Mouse (Mus musculus) midbrain, postnatal 0 days (tissue): ENCODE data around the gene Slbp. TPM values are rescaled to one million over a fixed set of nuclear protein-coding genes. Genes with fewer than 3 reads are reported as not detected.

Experiments used
- ATAC-seq: fragments of 200-750 bp; cut with Nextera tagmentation; 2 replicates; pipeline ENCODE4 v1.8.0; 2017; ENCODE audit warnings: moderate number of reproducible peaks, mild to moderate bottlenecking, moderate TSS enrichment, moderate library complexity; ENCODE audit not compliant: low FRiP score
- DNase-seq: peaks from one replicate; pipeline ENCODE4 v3.0.0-alpha.2; 2015; ENCODE audit warnings: low spot score
- H3K27ac ChIP-seq: fragments of 300-500 bp; sonication (generic); 2 replicates; pipeline ENCODE4 v1.5.1; 2014; ENCODE audit warnings: low read depth, mild to moderate bottlenecking, low read length, mixed read lengths
- H3K27me3 ChIP-seq: fragments of 300-500 bp; sonication (generic); 2 replicates; pipeline ENCODE4 v1.6.1; 2014; ENCODE audit warnings: low read length, control low read depth, mixed read lengths; ENCODE audit not compliant: insufficient read depth
- H3K36me3 ChIP-seq: fragments of 300-500 bp; sonication (generic); 2 replicates; pipeline ENCODE4 v1.6.1; 2014; ENCODE audit warnings: low read length, control low read depth, mixed read lengths; ENCODE audit not compliant: insufficient read depth
- H3K4me1 ChIP-seq: fragments of 300-500 bp; sonication (generic); 2 replicates; pipeline ENCODE4 v1.6.1; 2014; ENCODE audit warnings: mild to moderate bottlenecking, control low read depth, antibody characterized with exemption, low read length, mixed read lengths; ENCODE audit not compliant: insufficient read depth
- H3K4me2 ChIP-seq: fragments of 300-500 bp; sonication (generic); 2 replicates; pipeline ENCODE4 v1.6.1; 2014; ENCODE audit warnings: low read depth, mild to moderate bottlenecking, low read length, mixed read lengths; ENCODE audit not compliant: poor library complexity, severe bottlenecking
- H3K4me3 ChIP-seq: fragments of 300-500 bp; sonication (generic); 2 replicates; pipeline ENCODE4 v1.5.1; 2014; ENCODE audit warnings: low read depth, mild to moderate bottlenecking, low read length, moderate library complexity
- H3K9ac ChIP-seq: fragments of 300-500 bp; sonication (generic); replicated peaks from 2 replicates; pipeline ENCODE4 v1.6.1; 2014; ENCODE audit warnings: mild to moderate bottlenecking, low read length, moderate library complexity, mixed read lengths; ENCODE audit not compliant: poor library complexity, severe bottlenecking
- H3K9me3 ChIP-seq: fragments of 300-500 bp; sonication (generic); 2 replicates; pipeline ENCODE4 v1.6.1; 2016; ENCODE audit warnings: low read length, control low read depth
- CTCF ChIP-seq: IDR thresholded peaks from 2 replicates; pipeline ENCODE4 v1.5.1; 2016; ENCODE audit warnings: antibody characterized with exemption, mild to moderate bottlenecking
- WGBS: fragments of 180-500 bp; shearing (Covaris S2); extraction: QIAGEN DNeasy Blood & Tissue Kit; methylation state at CpG from one replicate; pipeline ENCODE4 v1.1.7; 2014; 5-methylcytosine and 5-hydroxymethylcytosine counted together
- polyA plus RNA-seq: library from polyadenylated mRNA; unstranded; fragments of >200 nt; fragmentation: Nextera tagmentation; extraction: Ambion mirVana; gene quantifications from 2 replicates; pipeline ENCODE4 v1.2.1, GENCODE M21; 2015
- total RNA-seq: library from RNA; depleted of rRNA; stranded (reverse); fragments of >200 nt; gene quantifications from 2 replicates; pipeline ENCODE4 v1.2.3, GENCODE M21; 2014; rRNA removed

The Slbp gene
- total RNA-seq (91.2 and 99.5 TPM in 2 replicates), polyA plus RNA-seq (119 and 126 TPM in 2 replicates)

DNA sequence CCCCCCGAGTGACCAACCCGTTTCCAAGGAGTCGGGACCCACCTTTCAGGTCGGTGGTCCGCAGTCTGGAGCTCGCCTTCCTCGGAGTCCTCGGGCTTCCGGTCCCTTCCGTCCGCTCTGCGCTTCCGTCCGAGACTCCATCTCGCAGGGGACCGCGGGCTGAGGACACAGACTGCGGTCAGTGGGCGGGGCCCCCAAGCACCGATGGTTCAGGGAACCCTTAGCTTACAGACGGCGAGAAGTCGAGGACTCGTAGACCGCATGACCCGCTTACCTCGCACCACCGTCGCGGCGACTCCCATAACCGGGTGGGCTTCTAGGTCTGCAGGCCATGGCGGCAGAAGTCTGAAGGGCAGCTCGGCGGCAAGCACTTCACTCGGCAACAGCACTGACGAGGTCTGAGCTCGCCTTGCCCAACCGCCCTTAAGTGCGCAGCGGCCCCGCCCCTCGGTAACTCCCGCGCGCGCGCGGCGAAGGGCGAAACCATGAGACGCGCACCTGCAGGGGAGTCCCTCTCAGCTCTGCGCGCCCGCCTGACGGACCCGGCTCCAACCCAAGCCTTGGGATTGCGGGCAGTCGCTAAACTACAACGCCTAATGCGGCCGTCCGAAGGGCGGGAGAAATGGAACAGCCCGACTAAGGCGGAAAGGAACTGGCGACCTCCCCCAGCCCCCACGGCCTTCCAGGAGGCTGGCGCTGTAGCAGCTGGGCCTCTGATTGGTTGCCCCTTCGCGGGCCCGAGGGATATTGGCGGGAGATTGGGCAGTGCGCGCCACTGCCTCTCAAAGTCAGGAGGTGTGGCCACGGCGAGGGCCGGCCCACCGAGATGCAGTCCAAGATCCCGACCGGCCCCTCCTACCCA is at the start of gene Slbp:
Gene Slbp (minus strand): TSS at position 654 of the 862 bp plus-strand sequence.
- Histone ChIP-seq H3K36me3 (peaks cover 6% of the 10 kb centered on the region), H3K4me2 (peak within 1 kb of the TSS; percentile 68), H3K9me3 (no peaks in the 10 kb centered on the region), H3K4me3 (peak within 1 kb of the TSS; percentile 75), H3K4me1 (peaks cover 19% of the 10 kb centered on the region), H3K9ac (peak within 1 kb of the TSS; percentile 79), H3K27ac (peak within 1 kb of the TSS; percentile 98), H3K27me3 (no peaks in the 10 kb centered on the region)
- peak; percentile 98 for DNase-seq
- TF ChIP-seq CTCF: no peak; the same call in 1 of the 2 replicates
- ATAC-seq: peak; percentile 95
- WGBS: under 1% methylated on average over 79 of the region's 82 CpGs

DNA sequence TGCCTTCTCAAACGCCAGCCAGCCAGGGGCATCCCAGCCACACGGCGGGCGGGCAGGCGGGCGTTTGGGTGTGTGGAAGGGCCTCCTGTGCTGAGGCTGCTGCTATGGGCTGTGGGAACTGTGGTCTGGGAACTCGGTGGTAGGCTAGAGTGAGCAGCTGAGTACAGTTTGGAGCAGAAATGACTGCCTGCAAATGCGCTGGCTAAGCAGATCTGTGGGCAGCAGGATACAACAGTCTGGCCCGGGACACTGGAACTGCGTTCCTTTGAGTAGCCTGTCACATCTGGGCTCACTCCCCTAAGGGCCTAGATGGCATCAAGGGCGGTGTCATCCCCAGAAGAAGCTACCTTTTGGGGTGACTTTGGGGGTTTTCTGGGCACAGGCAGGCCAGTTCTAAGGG is 49.5 kb upstream of the Slbp start:
- no peak for TF ChIP-seq CTCF
- Histone ChIP-seq H3K27ac (no peak overlapping the region), H3K4me2 (no peak overlapping the region), H3K36me3 (no peaks in the 10 kb centered on the region), H3K27me3 (no peaks in the 10 kb centered on the region; the same call in 1 of the 2 replicates), H3K4me3 (no peak overlapping the region), H3K9ac (no peak overlapping the region), H3K4me1 (peaks cover 3% of the 10 kb centered on the region; the same call in 1 of the 2 replicates), H3K9me3 (no peaks in the 10 kb centered on the region)
- ATAC-seq (no peak), DNase-seq (no peak)
- 82% methylated on average over 11 of the region's 11 CpGs for WGBS

DNA sequence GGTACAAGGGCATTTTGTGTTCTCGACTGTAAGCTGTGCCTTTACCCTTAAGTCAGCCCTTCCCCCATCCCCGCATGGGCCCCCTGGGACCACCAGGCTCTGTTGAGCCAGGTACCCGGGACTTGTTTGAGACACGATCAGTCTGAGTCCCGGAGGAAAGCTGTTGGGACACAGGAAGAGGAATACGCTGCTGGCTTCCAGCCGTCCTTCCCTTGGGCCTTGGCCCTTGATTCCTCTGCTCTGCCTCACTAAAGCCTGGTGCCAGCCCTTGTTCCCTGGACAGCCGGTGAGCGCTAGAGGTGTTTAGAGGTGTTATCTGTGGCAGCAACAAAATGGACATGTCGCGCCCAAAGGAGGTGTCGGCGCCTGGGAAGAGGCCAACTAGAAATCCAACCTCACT is 47.6 kb upstream of the Slbp start:
- TF ChIP-seq CTCF: no peak
- no peak for DNase-seq
- no peak for ATAC-seq
- Histone ChIP-seq H3K27me3 (peaks cover 9% of the 10 kb centered on the region), H3K9ac (no peak overlapping the region), H3K27ac (no peak overlapping the region), H3K4me1 (peaks cover 3% of the 10 kb centered on the region; the same call in 1 of the 2 replicates), H3K9me3 (no peaks in the 10 kb centered on the region), H3K4me2 (no peak overlapping the region), H3K36me3 (no peaks in the 10 kb centered on the region), H3K4me3 (no peak overlapping the region)
- 52% methylated on average over 13 of the region's 13 CpGs for WGBS

DNA sequence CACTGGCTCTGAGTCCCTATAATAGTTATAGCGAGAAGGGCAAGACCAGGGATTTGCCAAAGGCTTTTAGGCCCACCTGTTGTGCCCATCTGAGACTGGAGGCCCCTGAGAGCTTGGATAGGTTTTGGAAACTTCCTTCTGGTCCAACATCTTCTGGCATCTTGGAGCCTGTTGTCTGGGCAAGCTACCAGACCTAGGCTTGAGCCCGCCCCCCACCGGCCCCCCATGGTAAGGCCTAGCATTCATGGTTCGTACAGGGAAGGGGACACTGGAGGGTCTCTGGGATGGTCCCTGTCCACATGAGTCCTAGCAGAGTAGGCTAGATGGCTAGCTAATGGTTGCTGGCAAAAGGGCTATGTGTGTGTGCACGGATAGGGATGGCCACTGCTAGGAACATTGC is 46.3 kb upstream of the Slbp start:
- Histone ChIP-seq H3K4me3 (no peak overlapping the region), H3K9ac (no peak overlapping the region), H3K9me3 (no peaks in the 10 kb centered on the region), H3K27me3 (peaks cover 16% of the 10 kb centered on the region), H3K27ac (no peak overlapping the region), H3K4me2 (no peak overlapping the region), H3K4me1 (peaks cover 3% of the 10 kb centered on the region; the same call in 1 of the 2 replicates), H3K36me3 (no peaks in the 10 kb centered on the region)
- no peak for TF ChIP-seq CTCF
- 78% methylated on average over 5 of the region's 5 CpGs for WGBS
- ATAC-seq (no peak), DNase-seq (no peak)

DNA sequence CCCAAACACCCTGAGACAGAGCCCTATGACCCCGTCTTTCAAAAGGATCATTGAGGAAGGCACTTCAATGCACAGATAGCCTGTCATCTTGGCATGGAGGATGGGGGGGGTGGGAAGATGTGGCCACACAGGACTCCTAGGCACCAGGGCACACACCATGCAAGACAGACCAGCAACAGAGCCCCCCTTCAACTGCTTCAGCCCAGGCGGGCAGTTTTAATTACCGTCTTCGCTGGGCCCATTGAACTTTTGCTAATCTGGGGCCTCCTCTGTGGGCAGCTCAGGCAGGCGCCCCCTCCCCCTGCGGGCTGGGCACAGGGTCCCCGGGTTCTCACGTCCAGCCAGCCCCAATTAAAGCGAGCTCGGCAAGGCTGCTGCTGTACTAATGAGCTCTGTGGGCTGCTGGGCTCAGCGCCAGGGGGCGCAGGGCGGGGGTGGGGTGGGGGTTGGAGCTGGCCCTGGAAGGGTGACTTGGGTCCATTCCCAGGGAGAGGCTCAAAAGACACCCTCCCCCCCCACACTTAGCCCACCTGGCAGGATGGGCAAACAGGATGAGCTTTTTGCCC is 45.7 kb upstream of the Slbp start:
- peaks cover 16% of the 10 kb centered on the region for H3K27me3 ChIP-seq
- no peak for TF ChIP-seq CTCF
- H3K4me1 ChIP-seq: peaks cover 3% of the 10 kb centered on the region; the same call in 1 of the 2 replicates
- no peak overlapping the region for H3K27ac ChIP-seq
- no peak overlapping the region for H3K4me3 ChIP-seq
- 14% methylated on average over 13 of the region's 13 CpGs for WGBS
- peak; percentile 69 for DNase-seq
- no peak overlapping the region for H3K9ac ChIP-seq
- H3K4me2 ChIP-seq: no peak overlapping the region
- no peaks in the 10 kb centered on the region for H3K36me3 ChIP-seq
- no peak for ATAC-seq
- H3K9me3 ChIP-seq: no peaks in the 10 kb centered on the region

DNA sequence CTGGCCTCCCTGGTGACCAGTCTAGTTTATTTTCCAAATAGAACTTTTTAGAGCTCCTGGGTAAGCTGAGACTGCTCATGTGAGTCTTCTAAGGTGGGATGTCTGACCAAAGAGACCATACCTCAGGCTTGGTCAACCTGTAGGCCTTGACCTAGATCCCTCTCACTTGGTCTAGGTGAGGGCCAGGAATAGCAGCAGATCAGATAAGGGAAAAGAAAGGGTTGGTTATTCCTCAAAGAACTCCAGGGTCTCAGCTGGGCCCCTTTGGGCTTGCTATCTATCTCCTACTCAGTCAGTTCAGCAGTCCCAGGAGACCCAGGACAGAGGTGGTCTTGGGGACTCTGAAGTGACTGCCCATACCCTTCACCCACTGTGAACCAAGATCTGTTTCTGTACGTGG is 45.2 kb upstream of the Slbp start:
- Histone ChIP-seq H3K27ac (no peak overlapping the region), H3K9me3 (no peaks in the 10 kb centered on the region), H3K4me3 (no peak overlapping the region), H3K9ac (no peak overlapping the region), H3K4me1 (peaks cover 3% of the 10 kb centered on the region; the same call in 1 of the 2 replicates), H3K4me2 (no peak overlapping the region), H3K36me3 (no peaks in the 10 kb centered on the region), H3K27me3 (peaks cover 19% of the 10 kb centered on the region)
- ATAC-seq (no peak), DNase-seq (no peak)
- WGBS: 6% methylated on average over 1 of the region's 1 CpGs
- no peak for TF ChIP-seq CTCF
